Mouse (Mus musculus): ENCODE measurements at regions not wholly inside any gene's neighbourhood (a gene's known extent, or its start where the extent isn't known, plus 50 kb on each side); places are given as distances from the start of the nearest gene placed in this dataset.

GRCm38 (mm10) chr1:72764522-72764921 lies 53.4 kb downstream of the Rpl37a start:
- DNase-seq: peak; percentile 15

DNA sequence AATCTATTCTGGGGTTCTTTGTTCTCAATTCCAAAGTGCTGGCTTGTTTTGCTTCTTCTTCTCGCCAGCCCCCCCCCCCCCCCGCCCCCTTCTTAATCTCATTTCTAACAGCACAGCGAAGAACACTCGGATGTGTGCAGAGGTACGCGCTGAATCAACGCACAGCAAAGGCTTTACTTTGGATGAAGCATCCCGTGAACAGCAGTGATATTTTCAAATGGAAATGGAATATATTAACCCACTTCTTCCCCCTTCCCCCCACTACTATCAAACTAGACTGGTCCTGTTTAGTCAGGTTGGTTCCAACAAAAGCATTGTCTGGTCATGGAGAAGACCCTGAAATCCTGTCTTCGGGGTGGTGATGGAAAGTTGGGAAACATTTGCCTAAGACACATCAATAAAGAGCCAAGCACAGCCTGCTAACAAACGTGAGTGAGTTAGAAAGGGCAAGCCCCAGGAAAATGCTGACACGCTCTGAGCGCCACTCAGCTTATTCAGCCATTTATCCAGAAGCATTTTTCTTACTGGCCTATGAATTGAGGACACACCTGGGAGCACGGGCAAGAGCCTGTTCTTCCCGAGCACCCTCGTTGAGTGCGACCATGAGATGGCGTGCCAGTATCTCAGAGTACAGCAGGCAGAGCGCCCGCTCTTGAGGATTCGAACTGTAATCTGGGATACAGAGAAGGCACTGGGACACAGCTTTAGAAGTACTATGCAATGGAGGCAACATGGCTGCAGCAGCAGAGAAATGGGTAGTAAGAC lies 54.1 kb downstream of the Rpl37a start:
- no peak for DNase-seq

- DNase-seq: no peak
Measured at GRCm38 (mm10) chr1:72769428-72769827, 54.9 kb upstream of the Igfbp2 start.

- DNase-seq: no peak
Measured at GRCm38 (mm10) chr1:72772708-72773107, 51.6 kb upstream of the Igfbp2 start.

GRCm38 (mm10) chr1:72773234-72773633 lies 51.1 kb upstream of the Igfbp2 start:
- no peak for DNase-seq
